Mouse (Mus musculus): ENCODE measurements around the gene Jund.

- TF ChIP-seq CTCF (IDR thresholded peaks at IDR 0.05) (no peak), EP300 (IDR thresholded peaks at IDR 0.05) (no peak)
Observed at GRCm38 (mm10) chr8:70654121-70654520, 44.6 kb upstream of the Jund start.
